Mouse (Mus musculus) megakaryocyte, embryonic 14.5 days (primary cell): ENCODE data around the gene Pin1.

ENCODE experiments used
- FLI1 ChIP-seq: IDR thresholded peaks from 2 replicates; pipeline ENCODE4 v1.6.1; 2012; ENCODE audit warnings: low read length, inconsistent platforms, mixed read lengths
- GATA1 ChIP-seq: IDR thresholded peaks from 3 replicates; pipeline ENCODE4 v1.6.1; 2012; ENCODE audit warnings: mixed read lengths, low read length, inconsistent platforms, borderline replicate concordance

DNA sequence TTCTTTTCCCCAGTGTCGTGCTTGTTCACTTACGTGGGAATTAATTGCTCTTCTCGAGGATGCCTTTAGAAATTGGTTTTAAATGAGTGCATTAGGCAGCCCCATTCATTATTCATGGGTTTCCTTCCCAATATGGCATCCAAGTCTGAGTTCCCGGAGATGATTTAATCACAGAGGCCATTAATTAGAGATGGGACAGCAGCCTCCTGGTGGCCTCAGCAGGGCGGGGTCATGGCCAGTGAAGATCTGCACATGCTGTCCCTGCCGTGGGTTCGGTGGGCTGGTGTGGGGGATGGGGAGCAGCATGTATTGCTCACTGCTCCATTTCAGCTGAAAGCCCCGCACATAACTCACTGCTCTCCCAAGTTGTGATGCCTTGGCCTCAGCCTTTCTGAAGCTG lies 14.0 kb downstream of the Pin1 start:
- TF ChIP-seq GATA1 (no peak), FLI1 (no peak)
